Mouse (Mus musculus) WW6 (cell line): ENCODE data around the gene Tctex1d4.

Source experiments
- DNase-seq: peaks from one replicate; pipeline ENCODE4 v3.0.0-alpha.2; 2013; ENCODE audit warnings: low read depth, low spot score

Gene Tctex1d4

DNA sequence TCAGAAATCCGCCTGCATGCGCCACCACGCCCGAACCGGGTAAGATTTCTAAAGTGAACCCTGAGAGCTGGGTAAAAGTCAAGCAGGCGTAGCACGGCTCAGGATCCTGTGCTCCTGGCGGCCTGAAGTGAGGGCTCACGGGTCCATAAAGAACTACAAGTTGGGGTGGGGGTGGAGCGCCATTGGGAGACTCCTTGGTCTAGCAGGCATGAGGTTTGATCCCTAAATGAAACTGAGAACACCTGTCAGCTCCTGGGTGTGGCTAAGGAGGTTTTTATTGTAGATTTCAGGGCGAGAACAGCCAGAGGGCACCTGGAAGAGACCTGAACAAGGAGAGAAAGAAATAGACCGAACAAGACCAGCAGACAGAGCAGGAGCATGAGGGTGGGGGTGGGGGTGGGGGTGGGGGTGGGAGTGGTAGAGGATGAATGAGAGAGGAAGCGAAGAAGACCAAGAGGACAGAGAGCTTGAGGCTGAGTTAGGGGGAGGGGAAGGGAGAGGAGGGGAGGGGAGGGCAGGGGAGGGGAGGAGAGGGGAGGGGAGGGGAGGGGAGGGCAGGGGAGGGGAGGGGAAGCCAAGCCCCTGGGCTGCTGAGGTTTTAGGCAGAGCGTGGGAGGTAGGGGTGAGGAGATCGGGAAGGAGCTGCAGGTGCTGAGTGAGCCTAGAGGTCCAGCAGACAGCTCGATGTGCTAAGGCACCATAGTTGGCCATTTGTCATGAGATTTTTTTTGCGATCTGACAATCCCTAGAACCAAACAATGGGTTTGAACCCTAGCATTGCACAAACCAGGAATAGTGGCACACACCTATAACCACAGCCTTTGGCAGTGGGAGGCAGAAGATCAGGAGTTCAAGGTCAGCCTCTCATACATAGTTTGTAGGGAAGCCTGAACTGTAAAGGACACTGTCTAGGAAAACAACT is 12.0 kb downstream of the Tctex1d4 start:
- DNase-seq = no peak

GRCm38 (mm10) chr4:117139217-117139612 is 12.6 kb downstream of the Tctex1d4 start:
- no peak for DNase-seq

DNA sequence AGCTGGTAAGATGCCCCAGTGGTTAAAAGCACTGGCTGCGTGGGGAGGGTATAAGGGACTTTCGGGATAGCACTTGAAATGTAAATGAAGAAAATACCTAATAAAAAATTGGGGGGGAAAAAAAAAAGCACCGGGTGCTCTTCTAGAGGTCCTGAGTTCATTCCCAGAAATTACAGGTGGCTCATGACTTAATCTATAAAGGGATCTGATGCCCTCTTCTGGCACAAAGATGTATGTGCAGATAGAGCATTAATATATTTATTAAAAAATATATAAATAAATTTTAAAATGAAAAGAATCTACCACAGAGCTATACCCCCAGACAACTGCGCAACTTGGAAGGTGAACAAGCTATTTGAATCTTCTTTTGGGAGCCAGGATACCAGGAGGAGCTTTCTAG is 14.0 kb downstream of the Tctex1d4 start:
- DNase-seq = no peak

DNA sequence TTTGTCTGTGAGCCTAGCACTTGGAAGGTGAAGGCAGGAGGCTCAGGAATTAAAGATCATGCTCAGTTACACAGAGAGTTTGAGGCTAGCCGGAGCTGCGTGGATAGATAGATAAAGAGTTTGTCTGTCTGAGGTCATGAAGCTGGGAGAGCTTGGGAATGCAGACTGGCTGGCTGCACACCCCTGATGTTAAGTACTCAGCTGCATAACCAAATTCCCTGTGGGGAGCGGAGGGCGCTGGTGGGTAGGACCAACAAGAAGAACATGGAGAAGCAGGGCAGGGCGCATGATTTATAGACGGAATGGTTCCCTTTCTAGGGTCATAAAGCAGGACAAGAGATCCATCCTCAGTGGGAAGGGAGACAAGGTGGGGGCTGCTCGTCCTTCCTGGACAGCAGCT is 16.4 kb downstream of the Tctex1d4 start:
- no peak for DNase-seq

DNA sequence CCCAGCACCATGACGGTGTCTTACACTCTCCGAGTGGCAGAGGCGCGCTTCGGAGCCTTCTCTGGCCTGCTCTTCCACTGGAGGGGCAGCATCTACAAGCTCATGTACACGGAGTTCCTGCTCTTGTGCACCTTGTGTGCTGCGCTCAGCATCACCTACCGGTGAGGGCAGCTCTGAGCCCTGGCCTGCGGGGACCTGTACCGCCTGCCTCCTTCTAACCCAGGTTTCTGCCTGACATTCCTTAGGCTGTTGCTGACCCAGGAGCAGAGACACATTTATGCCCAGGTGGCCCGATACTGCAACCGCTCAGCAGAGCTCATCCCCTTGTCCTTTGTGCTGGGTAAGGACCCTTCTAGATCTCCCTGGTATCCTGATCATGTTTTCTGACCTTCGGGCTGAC is 18.7 kb downstream of the Tctex1d4 start:
- DNase-seq = no peak

- peak; percentile 92 for DNase-seq
Measured at GRCm38 (mm10) chr4:117146176-117146575, 19.6 kb downstream of the Tctex1d4 start.

GRCm38 (mm10) chr4:117148047-117148713 is 21.6 kb downstream of the Tctex1d4 start:
- no peak for DNase-seq

DNA sequence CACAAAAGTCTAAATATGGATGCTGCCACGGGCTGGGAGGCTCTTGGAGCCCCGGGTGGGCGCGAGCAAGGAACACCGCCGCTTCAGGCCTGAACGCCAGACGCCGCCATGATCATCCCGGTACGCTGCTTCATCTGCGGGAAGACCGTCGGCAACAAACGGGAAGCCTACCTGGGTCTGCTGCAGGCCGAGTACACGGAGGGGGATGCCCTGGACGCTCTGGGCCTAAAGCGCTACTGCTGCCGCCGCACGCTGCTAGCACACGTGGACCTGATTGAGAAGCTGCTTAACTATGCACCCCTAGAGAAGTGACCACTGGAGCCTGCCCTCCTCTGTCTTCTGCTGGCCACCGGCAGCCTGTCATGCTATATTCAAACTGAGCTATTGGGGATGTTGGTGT is 22.2 kb downstream of the Tctex1d4 start:
- DNase-seq = no peak

DNA sequence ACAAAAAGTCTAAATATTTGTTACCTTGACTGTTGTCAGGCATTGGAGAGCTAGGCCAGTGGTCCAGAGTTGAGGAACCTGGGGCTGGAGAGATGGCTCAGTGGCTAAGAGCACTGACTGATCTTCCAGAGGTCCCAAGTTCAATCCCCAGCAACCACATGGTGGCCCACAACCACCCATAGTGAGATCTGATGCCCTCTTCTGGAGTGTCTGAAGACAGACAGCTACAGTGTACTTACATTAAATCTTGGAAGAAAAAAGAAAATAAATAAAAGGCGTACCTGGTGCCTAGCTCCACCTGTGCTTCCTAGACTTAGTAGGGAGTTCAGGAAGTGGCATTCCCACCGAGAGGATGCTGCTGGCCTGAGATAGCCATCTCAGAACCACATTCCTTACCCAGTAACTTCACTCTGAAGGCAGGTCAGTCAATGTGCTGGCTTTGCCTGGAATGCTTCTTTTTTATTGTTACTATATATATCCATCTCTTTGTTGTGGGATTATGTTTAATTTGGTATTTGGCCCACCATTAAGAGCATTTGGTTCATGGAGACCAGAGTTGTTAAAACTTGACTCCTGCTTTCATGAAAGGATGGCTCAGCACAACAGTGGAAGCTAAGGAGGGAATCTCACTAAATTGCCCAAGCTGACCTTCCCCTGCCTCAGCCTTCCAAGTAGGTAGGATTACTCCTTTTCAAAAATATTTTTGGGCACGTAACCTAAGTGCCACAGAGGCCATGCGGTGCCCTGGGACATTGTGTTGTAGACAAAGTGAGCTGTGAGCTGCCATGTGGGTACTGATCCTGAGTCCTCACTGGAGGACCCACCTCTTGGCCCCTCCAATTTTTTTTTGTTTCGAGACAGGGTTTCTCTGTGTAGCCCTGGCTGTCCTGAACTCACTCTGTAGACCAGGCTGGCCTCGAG is 23.0 kb downstream of the Tctex1d4 start:
- DNase-seq = no peak

- DNase-seq = no peak
Measured at GRCm38 (mm10) chr4:117150212-117150733, 23.7 kb downstream of the Tctex1d4 start.

DNA sequence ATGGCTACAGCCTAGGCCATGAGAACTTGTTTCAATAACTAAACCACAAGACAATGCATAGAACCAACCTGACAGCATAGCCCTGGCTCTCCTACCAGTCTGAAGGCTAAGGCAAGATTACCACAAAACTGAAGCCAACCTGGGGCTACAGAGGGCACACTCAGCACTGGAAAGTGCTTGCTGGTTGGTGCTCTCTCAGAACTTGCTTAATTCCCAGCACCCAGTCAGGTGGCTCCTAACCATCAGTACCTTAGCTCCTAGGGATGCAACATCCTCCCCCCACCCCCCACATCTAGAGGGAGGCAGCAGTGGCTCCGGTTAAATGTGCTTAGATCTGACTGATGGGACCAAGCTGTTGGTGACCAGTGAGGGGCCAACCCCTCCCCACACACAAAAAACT is 24.8 kb downstream of the Tctex1d4 start:
- no peak for DNase-seq

DNA sequence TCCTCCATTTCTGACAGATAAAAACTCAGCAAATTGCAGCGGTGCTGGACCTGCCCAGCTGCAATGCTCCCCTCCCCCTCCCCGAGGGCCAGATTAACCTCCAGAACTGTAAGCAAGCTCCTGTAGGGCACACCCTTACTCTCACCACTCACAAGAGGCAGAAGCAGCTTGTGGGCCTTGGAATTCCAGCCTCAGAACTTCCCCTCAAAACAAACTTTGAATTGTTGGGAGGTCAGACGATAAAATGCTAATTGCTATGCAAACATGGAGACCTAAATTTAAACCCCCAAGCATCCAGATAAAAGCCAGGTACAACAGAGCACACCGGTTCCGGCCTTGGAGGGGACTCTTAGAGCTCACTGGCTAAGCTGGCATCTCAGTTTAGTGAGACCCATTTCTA is 26.1 kb downstream of the Tctex1d4 start:
- no peak for DNase-seq

DNA sequence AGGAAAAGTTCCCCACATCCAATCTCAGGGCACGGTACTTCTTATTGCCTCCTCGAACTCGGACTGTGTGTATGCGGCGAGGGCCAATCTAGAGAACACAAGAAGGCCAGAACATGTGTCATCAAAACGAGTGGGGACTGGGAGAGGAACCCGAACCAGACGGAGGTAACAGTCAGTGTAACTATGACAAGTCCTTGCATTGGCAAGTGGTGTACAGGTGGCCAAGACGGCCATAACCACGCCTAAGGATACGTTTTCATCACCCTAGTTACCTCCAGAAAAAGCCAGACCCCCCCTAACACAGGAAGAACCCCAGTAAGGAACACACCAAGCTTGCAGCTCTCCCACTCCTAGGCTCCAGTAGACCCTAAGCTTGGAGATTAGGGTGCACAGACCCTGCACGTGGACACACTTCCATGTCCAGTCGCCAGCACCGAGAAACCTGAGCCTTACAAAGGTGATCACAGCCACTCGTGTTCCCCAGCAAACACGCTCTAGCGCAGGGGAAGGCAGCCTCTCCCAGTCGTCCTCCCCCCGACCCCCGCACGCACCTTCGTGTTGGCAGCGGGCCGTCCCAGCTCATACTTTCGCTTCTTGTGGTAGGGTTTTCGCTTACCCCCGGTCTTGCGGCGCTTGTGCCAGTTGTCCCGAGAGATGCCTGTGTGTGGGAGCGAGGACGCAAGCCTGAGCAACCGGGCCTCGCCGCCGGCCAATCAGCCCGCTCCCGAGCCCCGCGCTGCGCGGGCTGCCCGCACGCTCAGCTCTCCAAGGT is 28.6 kb downstream of the Tctex1d4 start:
- no peak for DNase-seq

DNA sequence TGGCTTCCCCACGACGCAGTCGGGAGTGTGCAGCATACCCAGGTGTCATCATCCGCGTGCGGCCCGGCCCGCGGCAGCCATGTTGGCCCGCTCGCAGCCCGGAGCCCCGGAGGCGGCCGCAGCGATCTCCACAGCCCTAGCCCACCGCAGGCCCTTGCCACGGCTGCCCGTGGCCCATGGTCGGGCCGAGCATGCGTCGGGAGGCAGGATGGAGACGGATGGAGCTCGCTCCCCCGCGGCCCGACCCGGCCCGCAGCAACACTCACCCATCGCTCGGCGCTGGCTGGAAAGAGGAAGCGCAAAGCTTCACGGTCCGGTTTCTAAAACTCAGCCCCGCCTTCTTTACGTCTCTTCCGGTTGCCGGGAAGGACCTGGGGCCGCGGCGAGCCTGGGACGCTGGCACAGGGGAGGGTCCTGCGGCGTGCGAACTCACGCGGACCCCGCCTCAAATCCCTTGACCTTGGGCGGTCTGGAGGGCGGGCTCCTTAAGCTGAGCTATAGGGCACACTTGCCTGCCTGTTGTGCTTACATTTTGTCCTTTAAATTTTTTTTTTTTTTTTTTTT is 29.3 kb downstream of the Tctex1d4 start, which contains the start of gene Rps8:
Gene Rps8 (minus strand): TSS at position 452 of the 564 bp plus-strand sequence.
- peak; percentile 84 for DNase-seq

GRCm38 (mm10) chr4:117156372-117156771 is 29.8 kb downstream of the Tctex1d4 start:
- no peak for DNase-seq

DNA sequence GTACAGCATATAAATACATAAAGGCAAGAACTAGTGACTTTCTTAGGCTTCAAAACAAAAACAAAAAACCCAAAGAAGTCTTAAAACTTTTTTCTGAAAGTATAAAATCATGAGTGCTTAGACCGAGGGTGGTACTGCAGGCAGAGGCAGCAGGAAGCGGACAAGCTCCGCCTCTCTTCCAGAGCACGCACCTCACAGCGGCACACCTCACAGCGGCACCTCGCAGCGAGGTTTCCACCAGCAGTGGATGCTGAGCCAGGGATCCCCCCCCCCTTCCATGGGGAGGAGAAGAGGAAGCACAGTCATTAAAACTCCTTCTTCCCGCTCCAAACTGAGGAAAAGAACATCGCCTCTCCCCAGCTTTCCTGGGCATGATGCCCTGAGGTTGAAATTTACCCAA is 33.1 kb downstream of the Tctex1d4 start:
- DNase-seq = no peak

DNA sequence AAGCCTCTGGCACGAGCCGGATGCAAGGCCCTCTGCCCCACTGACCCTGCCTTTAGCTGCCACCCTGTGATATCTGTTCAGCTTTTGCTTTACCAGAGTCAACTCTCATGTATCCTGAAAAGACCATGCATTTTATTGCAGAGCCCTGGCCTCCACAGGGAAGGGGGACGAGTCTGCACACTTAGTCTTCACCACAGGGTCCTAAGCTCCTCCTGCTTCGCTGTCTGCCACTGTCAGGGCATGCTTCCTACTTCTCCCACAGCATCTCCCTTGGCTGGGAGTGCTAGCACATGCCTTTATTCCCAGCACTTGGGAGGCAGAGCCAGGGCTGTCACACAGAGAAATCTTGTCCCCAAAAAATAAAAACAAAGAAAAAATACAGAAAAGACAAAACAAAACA is 34.6 kb downstream of the Tctex1d4 start:
- no peak for DNase-seq

DNA sequence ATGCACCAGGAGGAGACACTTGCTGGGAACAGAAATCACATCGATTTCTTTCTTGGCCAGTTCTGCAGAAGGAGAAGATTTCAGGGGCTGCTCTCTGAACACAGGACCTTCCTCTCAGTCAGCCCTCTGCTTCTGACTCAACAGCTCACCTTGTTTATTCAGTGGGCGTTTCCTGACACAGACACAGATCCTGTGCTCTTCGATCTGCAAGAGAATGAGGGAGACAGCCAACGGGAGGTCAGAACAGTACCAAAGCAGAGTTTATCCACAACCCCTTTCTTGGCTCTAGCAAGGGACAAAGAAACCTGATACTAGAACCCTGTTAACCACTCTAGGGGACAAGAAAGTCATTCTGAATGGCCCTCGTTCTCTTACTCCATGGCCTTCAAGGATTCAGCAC is 43.3 kb downstream of the Tctex1d4 start:
- DNase-seq = no peak
